Mouse (Mus musculus) heart, embryonic 16.5 days (tissue): ENCODE measurements around the gene 4931409K22Rik. TPM values are rescaled to one million over a fixed set of nuclear protein-coding genes. Genes with fewer than 3 reads are reported as not detected.

Source experiments
- ATAC-seq: fragments of 200-750 bp; cut with Nextera tagmentation; replicated peaks from 2 replicates; pipeline ENCODE4 v1.8.0; 2017; ENCODE audit warnings: moderate number of reproducible peaks; ENCODE audit not compliant: insufficient read depth, low FRiP score; ENCODE audit errors: extremely low read depth
- H3K27ac ChIP-seq: fragments of 300-500 bp; sonication (generic); 2 replicates; pipeline ENCODE4 v1.5.1; 2014; ENCODE audit warnings: mild to moderate bottlenecking, low read length, control low read depth, moderate library complexity
- H3K27me3 ChIP-seq: fragments of 300-500 bp; sonication (generic); 2 replicates; pipeline ENCODE4 v1.6.1; 2014; ENCODE audit warnings: low read length, mixed read lengths; ENCODE audit not compliant: control insufficient read depth, insufficient read depth
- H3K36me3 ChIP-seq: fragments of 300-500 bp; sonication (generic); 2 replicates; pipeline ENCODE4 v1.6.1; 2014; ENCODE audit not compliant: control insufficient read depth, insufficient read depth
- H3K4me1 ChIP-seq: fragments of 300-500 bp; sonication (generic); 2 replicates; pipeline ENCODE4 v1.6.1; 2014; ENCODE audit warnings: low read length, mixed read lengths; ENCODE audit not compliant: control insufficient read depth, insufficient read depth
- H3K4me2 ChIP-seq: fragments of 300-500 bp; sonication (generic); 2 replicates; pipeline ENCODE4 v1.6.1; 2014; ENCODE audit warnings: low read depth, mild to moderate bottlenecking, control low read depth, low read length
- H3K4me3 ChIP-seq: fragments of 300-500 bp; sonication (generic); 2 replicates; pipeline ENCODE4 v1.5.1; 2014; ENCODE audit warnings: mild to moderate bottlenecking, control low read depth, low read length
- H3K9ac ChIP-seq: fragments of 300-500 bp; sonication (generic); 2 replicates; pipeline ENCODE4 v1.6.1; 2014; ENCODE audit warnings: low read length, control low read depth
- H3K9me3 ChIP-seq: fragments of 300-500 bp; sonication (generic); replicated peaks from 2 replicates; pipeline ENCODE4 v1.6.1; 2016; ENCODE audit warnings: low read length; ENCODE audit not compliant: control insufficient read depth
- WGBS: fragments of 180-500 bp; shearing (Covaris S2); extraction: QIAGEN DNeasy Blood & Tissue Kit; methylation state at CpG from one replicate; pipeline ENCODE4 v1.1.7; 2014; 5-methylcytosine and 5-hydroxymethylcytosine counted together
- polyA plus RNA-seq: library from polyadenylated mRNA; unstranded; fragments of >200 nt; fragmentation: Nextera tagmentation; extraction: Ambion mirVana; gene quantifications from 2 replicates; pipeline ENCODE4 v1.2.1, GENCODE M21; 2015

Gene 4931409K22Rik
- polyA plus RNA-seq, 1 experiment from 2014 or later, result not detected

DNA sequence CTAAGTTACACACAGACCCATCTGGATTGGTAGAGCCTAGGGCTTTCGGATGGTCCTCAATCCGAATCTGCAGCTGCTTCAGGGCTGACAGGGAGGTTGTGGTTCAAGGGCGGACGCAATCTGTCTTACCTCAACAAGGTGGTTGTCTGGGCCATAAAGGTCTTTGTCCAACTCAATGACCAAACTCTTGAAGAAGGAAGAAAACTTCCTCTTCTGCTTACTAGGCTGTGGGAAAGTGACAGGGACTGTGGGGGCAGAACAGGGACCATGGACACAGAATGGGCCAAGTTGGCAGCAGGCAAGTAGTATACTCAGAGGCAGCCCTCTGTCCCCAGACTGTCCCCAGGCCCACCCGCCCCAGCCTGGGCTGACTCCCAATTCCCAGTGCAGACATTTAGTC is 38.7 kb upstream of the 4931409K22Rik start:
- H3K9me3 ChIP-seq, result no peaks in the 10 kb centered on the region
- H3K4me3 ChIP-seq, result no peak overlapping the region
- 92% methylated on average over 5 of the region's 5 CpGs for WGBS
- 0 out of 2 replicates have a peak, but pooled peaks cover 2% of the 10 kb centered on the region for H3K27me3 ChIP-seq
- no peak overlapping the region for H3K4me2 ChIP-seq
- ATAC-seq, result no peak
- no peak overlapping the region for H3K9ac ChIP-seq
- no peak overlapping the region for H3K27ac ChIP-seq
- peaks cover 33% of the 10 kb centered on the region for H3K4me1 ChIP-seq
- H3K36me3 ChIP-seq, result peaks cover 48% of the 10 kb centered on the region

DNA sequence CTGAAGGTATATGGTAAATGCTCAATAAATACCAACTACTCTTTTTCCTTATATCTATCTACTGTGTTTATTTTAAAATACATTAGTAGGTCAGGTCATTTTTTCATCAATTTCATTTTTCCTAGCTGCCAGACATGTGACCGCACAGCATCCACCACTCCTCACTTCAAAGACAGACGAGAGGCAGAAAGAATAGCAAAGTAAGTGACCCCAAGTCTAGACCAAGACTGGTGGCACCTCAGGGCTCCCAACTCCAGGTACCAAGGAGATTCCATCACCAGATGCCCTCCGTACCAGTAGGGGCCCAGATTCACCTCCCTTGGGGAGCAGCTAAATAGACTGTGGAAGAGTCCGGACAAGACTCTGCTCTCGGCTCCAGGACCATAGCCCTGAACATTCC is 37.7 kb upstream of the 4931409K22Rik start:
- Histone ChIP-seq H3K9me3 (no peaks in the 10 kb centered on the region), H3K4me3 (no peak overlapping the region), H3K36me3 (peaks cover 54% of the 10 kb centered on the region), H3K27me3 (0 out of 2 replicates have a peak, but pooled peaks cover 2% of the 10 kb centered on the region), H3K4me1 (peaks cover 26% of the 10 kb centered on the region), H3K4me2 (no peak overlapping the region), H3K27ac (no peak overlapping the region), H3K9ac (no peak overlapping the region)
- no peak for ATAC-seq
- WGBS, result 89% methylated on average over 5 of the region's 5 CpGs

- no peak overlapping the region for H3K27ac ChIP-seq
- no peak overlapping the region for H3K4me2 ChIP-seq
- no peak overlapping the region for H3K9ac ChIP-seq
- ATAC-seq, result no peak
- H3K36me3 ChIP-seq, result peaks cover 58% of the 10 kb centered on the region
- no peak overlapping the region for H3K4me3 ChIP-seq
- WGBS, result 65% methylated on average over 10 of the region's 10 CpGs
- H3K27me3 ChIP-seq, result 0 out of 2 replicates have a peak, but pooled peaks cover 2% of the 10 kb centered on the region
- no peaks in the 10 kb centered on the region for H3K9me3 ChIP-seq
- peaks cover 22% of the 10 kb centered on the region for H3K4me1 ChIP-seq
Measured at GRCm38 (mm10) chr5:24593928-24594327, 37.3 kb upstream of the 4931409K22Rik start.

- no peak overlapping the region for H3K4me2 ChIP-seq
- H3K9me3 ChIP-seq, result no peaks in the 10 kb centered on the region
- no peak overlapping the region for H3K4me3 ChIP-seq
- no peak overlapping the region for H3K27ac ChIP-seq
- H3K4me1 ChIP-seq, result peaks cover 19% of the 10 kb centered on the region
- 84% methylated on average over 10 of the region's 10 CpGs for WGBS
- no peak for ATAC-seq
- no peak overlapping the region for H3K9ac ChIP-seq
- 0 out of 2 replicates have a peak, but pooled peaks cover 2% of the 10 kb centered on the region for H3K27me3 ChIP-seq
- H3K36me3 ChIP-seq, result peaks cover 58% of the 10 kb centered on the region
Measured at GRCm38 (mm10) chr5:24593230-24593629, 36.6 kb upstream of the 4931409K22Rik start.

GRCm38 (mm10) chr5:24592471-24593160 is 36.0 kb upstream of the 4931409K22Rik start:
- Histone ChIP-seq H3K9ac (no peak overlapping the region), H3K4me2 (no peak overlapping the region), H3K36me3 (peaks cover 58% of the 10 kb centered on the region), H3K27ac (no peak overlapping the region), H3K4me3 (no peak overlapping the region), H3K27me3 (no peaks in the 10 kb centered on the region), H3K4me1 (peaks cover 19% of the 10 kb centered on the region), H3K9me3 (no peaks in the 10 kb centered on the region)
- no peak for ATAC-seq
- 65% methylated on average over 21 of the region's 21 CpGs for whole genome bisulfite sequencing

- no peak overlapping the region for H3K4me3 ChIP-seq
- peaks cover 21% of the 10 kb centered on the region for H3K4me1 ChIP-seq
- no peak overlapping the region for H3K27ac ChIP-seq
- H3K4me2 ChIP-seq, result 0 out of 2 replicates have a peak overlapping the region, but pooled peaks have one; percentile 11
- H3K36me3 ChIP-seq, result peaks cover 58% of the 10 kb centered on the region
- 59% methylated on average over 24 of the region's 24 CpGs for WGBS
- H3K27me3 ChIP-seq, result no peaks in the 10 kb centered on the region
- no peaks in the 10 kb centered on the region for H3K9me3 ChIP-seq
- no peak overlapping the region for H3K9ac ChIP-seq
- no peak for ATAC-seq
Measured at GRCm38 (mm10) chr5:24591796-24592470, 35.3 kb upstream of the 4931409K22Rik start.

- H3K9ac ChIP-seq, result no peak overlapping the region
- peak overlapping the region; percentile 42 for H3K4me2 ChIP-seq
- H3K4me1 ChIP-seq, result peaks cover 19% of the 10 kb centered on the region
- no peak for ATAC-seq
- H3K9me3 ChIP-seq, result no peaks in the 10 kb centered on the region
- 34% methylated on average over 23 of the region's 23 CpGs for WGBS
- H3K27ac ChIP-seq, result no peak overlapping the region
- no peak overlapping the region for H3K4me3 ChIP-seq
- H3K27me3 ChIP-seq, result no peaks in the 10 kb centered on the region
- H3K36me3 ChIP-seq, result peaks cover 58% of the 10 kb centered on the region
Measured at GRCm38 (mm10) chr5:24591268-24591721, 34.7 kb upstream of the 4931409K22Rik start.

DNA sequence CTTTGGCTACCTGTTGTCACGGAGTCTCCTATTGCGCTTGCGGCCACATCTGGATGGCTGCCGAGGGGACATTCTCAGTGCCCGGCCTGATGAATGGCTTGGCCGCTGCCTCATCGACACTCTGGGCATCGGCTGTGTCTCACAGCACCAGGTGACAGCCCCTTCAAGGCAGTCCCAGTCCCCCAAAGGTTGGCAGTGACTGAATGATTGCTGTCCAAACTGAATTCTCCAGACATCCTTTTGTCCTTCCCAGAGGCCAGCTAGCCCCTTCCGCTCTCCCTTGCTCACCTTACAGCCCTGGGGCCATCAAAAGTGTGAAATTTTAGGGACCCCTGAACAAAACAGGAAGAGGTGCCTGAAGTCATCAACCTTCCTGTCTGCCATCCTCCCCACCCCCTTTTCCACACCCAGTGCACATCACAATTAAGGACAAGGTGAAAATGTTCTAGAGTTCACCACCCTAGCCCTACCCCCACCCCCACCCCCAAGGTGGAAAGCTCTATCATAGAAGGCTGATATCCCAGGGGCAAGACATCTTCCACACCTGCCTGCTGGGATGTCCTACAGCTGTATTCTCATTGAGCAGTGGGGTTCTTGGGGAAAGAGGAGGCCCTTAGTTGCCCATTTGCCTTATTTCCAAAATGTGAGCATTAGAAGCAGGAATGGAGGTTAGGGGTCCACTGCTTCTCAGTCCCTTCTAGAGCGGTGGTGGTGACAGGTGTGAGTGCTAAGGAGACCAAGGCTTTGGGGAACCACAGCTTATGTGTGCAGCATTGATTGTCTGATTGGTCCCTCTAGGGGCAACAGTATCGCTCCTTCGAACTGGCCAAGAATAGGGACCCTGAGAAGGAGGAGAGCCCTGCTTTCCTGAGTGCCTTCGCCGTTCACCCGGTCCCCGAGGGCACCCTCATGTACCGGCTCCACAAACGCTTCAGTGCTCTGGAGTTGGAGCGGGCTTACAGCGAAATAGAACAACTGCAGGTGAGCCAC is 33.2 kb upstream of the 4931409K22Rik start:
- H3K27ac ChIP-seq, result no peak overlapping the region
- H3K9me3 ChIP-seq, result no peaks in the 10 kb centered on the region
- no peak overlapping the region for H3K9ac ChIP-seq
- WGBS, result 86% methylated on average over 20 of the region's 20 CpGs
- peaks cover 23% of the 10 kb centered on the region for H3K4me1 ChIP-seq
- H3K4me2 ChIP-seq, result no peak overlapping the region
- H3K27me3 ChIP-seq, result no peaks in the 10 kb centered on the region
- H3K4me3 ChIP-seq, result no peak overlapping the region
- no peak for ATAC-seq
- peaks cover 46% of the 10 kb centered on the region for H3K36me3 ChIP-seq
